Mouse (Mus musculus) embryonic facial prominence, embryonic 12.5 days (tissue): Measurements from ENCODE around the gene Tek. TPM values are rescaled to one million over a fixed set of nuclear protein-coding genes. Genes with fewer than 3 reads are reported as not detected.
A peak's percentile ranks its signal among the peaks of the same experiment; 100 is the strongest.

Experiments
- ATAC-seq: fragments of 200-750 bp; cut with Nextera tagmentation; 2 replicates; pipeline ENCODE4 v1.8.0; 2017; ENCODE audit not compliant: insufficient number of reproducible peaks, insufficient read depth, low FRiP score, low TSS enrichment
- H3K27ac ChIP-seq: fragments of 300-500 bp; sonication (generic); 2 replicates; pipeline ENCODE4 v1.5.1; 2016; ENCODE audit warnings: mild to moderate bottlenecking
- H3K27me3 ChIP-seq: fragments of 300-500 bp; sonication (generic); 2 replicates; pipeline ENCODE4 v1.6.1; 2016; ENCODE audit warnings: mild to moderate bottlenecking, moderate library complexity
- H3K36me3 ChIP-seq: fragments of 300-500 bp; sonication (generic); 2 replicates; pipeline ENCODE4 v1.6.1; 2016; ENCODE audit warnings: mild to moderate bottlenecking
- H3K4me1 ChIP-seq: fragments of 300-500 bp; sonication (generic); 2 replicates; pipeline ENCODE4 v1.6.1; 2016
- H3K4me2 ChIP-seq: fragments of 300-500 bp; sonication (generic); replicated peaks from 2 replicates; pipeline ENCODE4 v1.6.1; 2016; ENCODE audit warnings: mild to moderate bottlenecking, moderate library complexity
- H3K4me3 ChIP-seq: fragments of 300-500 bp; sonication (generic); 2 replicates; pipeline ENCODE4 v1.5.1; 2016; ENCODE audit warnings: mild to moderate bottlenecking
- H3K9ac ChIP-seq: fragments of 300-500 bp; sonication (generic); 2 replicates; pipeline ENCODE4 v1.6.1; 2016; ENCODE audit warnings: mild to moderate bottlenecking, moderate library complexity
- H3K9me3 ChIP-seq: fragments of 300-500 bp; sonication (generic); 2 replicates; pipeline ENCODE4 v1.6.1; 2016; ENCODE audit warnings: mild to moderate bottlenecking, moderate library complexity
- WGBS: fragments of 180-500 bp; shearing (Covaris S2); methylation state at CpG from one replicate; pipeline ENCODE4 v1.1.7; 2016; 5-methylcytosine and 5-hydroxymethylcytosine counted together
- polyA plus RNA-seq: library from polyadenylated mRNA; unstranded; fragments of >200 nt; fragmentation: Nextera tagmentation; extraction: Ambion mirVana; gene quantifications from 2 replicates; pipeline ENCODE4 v1.2.1, GENCODE M21; 2016

Gene Tek
- polyA plus RNA-seq, 1 experiment from 2014 or later: 10.8 TPM

- peaks cover 6% of the 10 kb centered on the region for H3K4me1 ChIP-seq
- no peak for ATAC-seq
- no peaks in the 10 kb centered on the region for H3K9me3 ChIP-seq
- H3K27ac ChIP-seq: no peak overlapping the region
- H3K27me3 ChIP-seq: no peaks in the 10 kb centered on the region
- H3K36me3 ChIP-seq: no peaks in the 10 kb centered on the region
- 77% methylated on average over 1 of the region's 1 CpGs for WGBS
- no peak overlapping the region for H3K9ac ChIP-seq
- H3K4me2 ChIP-seq: no peak overlapping the region
- no peak overlapping the region for H3K4me3 ChIP-seq
These were observed 2.7 kb downstream of the Tek start for GRCm38 (mm10) chr4:94741824-94742223.

- Histone ChIP-seq H3K9ac (no peak overlapping the region), H3K36me3 (no peaks in the 10 kb centered on the region), H3K9me3 (no peaks in the 10 kb centered on the region), H3K4me2 (no peak overlapping the region), H3K27ac (no peak overlapping the region), H3K4me3 (no peak overlapping the region), H3K4me1 (no peaks in the 10 kb centered on the region), H3K27me3 (no peaks in the 10 kb centered on the region)
- no peak for ATAC-seq
- WGBS: 67% methylated on average over 3 of the region's 3 CpGs
These were observed 6.7 kb downstream of the Tek start for GRCm38 (mm10) chr4:94745749-94746148.

GRCm38 (mm10) chr4:94746387-94746811 lies 7.3 kb downstream of the Tek start:
- Histone ChIP-seq H3K27me3 (no peaks in the 10 kb centered on the region), H3K9me3 (no peaks in the 10 kb centered on the region), H3K4me1 (no peaks in the 10 kb centered on the region), H3K27ac (no peak overlapping the region), H3K4me2 (no peak overlapping the region), H3K4me3 (no peak overlapping the region), H3K36me3 (no peaks in the 10 kb centered on the region), H3K9ac (no peak overlapping the region)
- WGBS: 52% methylated on average over 7 of the region's 7 CpGs
- no peak for ATAC-seq

GRCm38 (mm10) chr4:94747338-94747737 lies 8.2 kb downstream of the Tek start:
- ATAC-seq: no peak
- Histone ChIP-seq H3K4me1 (no peaks in the 10 kb centered on the region), H3K9ac (no peak overlapping the region), H3K36me3 (no peaks in the 10 kb centered on the region), H3K27me3 (no peaks in the 10 kb centered on the region), H3K9me3 (no peaks in the 10 kb centered on the region), H3K27ac (no peak overlapping the region), H3K4me2 (no peak overlapping the region), H3K4me3 (no peak overlapping the region)
- WGBS: 86% methylated on average over 3 of the region's 3 CpGs

- H3K4me3 ChIP-seq: no peak overlapping the region
- H3K27me3 ChIP-seq: no peaks in the 10 kb centered on the region
- no peaks in the 10 kb centered on the region for H3K9me3 ChIP-seq
- no peak overlapping the region for H3K27ac ChIP-seq
- no peak overlapping the region for H3K4me2 ChIP-seq
- no peaks in the 10 kb centered on the region for H3K4me1 ChIP-seq
- peak; percentile 71 for ATAC-seq
- H3K9ac ChIP-seq: no peak overlapping the region
- no peaks in the 10 kb centered on the region for H3K36me3 ChIP-seq
- WGBS: 40% methylated on average over 9 of the region's 9 CpGs
These were observed 13.4 kb downstream of the Tek start for GRCm38 (mm10) chr4:94752512-94752911.

GRCm38 (mm10) chr4:94765217-94765616 lies 26.1 kb downstream of the Tek start:
- H3K4me1 ChIP-seq: no peaks in the 10 kb centered on the region
- ATAC-seq: no peak
- H3K27ac ChIP-seq: no peak overlapping the region

GRCm38 (mm10) chr4:94766176-94766575 lies 27.1 kb downstream of the Tek start:
- Histone ChIP-seq H3K9me3 (no peaks in the 10 kb centered on the region), H3K27ac (no peak overlapping the region), H3K4me3 (no peak overlapping the region), H3K4me1 (no peaks in the 10 kb centered on the region), H3K9ac (no peak overlapping the region), H3K27me3 (no peaks in the 10 kb centered on the region), H3K4me2 (no peak overlapping the region), H3K36me3 (no peaks in the 10 kb centered on the region)
- ATAC-seq: no peak
- WGBS: 81% methylated on average over 7 of the region's 7 CpGs

More at GRCm38 (mm10) chr4:94765217-94765616, 26.1 kb downstream of the Tek start:
- H3K36me3 ChIP-seq: no peaks in the 10 kb centered on the region
- no peak overlapping the region for H3K9ac ChIP-seq
- H3K4me3 ChIP-seq: no peak overlapping the region
- no peaks in the 10 kb centered on the region for H3K9me3 ChIP-seq
- no peak overlapping the region for H3K4me2 ChIP-seq
- no peaks in the 10 kb centered on the region for H3K27me3 ChIP-seq

- ATAC-seq: no peak
These were observed 29.5 kb downstream of the Tek start for GRCm38 (mm10) chr4:94768624-94769023.

GRCm38 (mm10) chr4:94781043-94781442 lies 42.0 kb downstream of the Tek start:
- WGBS: 92% methylated on average over 5 of the region's 5 CpGs
- Histone ChIP-seq H3K9me3 (no peaks in the 10 kb centered on the region), H3K9ac (no peak overlapping the region), H3K27ac (no peak overlapping the region), H3K36me3 (no peaks in the 10 kb centered on the region), H3K4me2 (no peak overlapping the region), H3K27me3 (no peaks in the 10 kb centered on the region), H3K4me1 (no peaks in the 10 kb centered on the region), H3K4me3 (no peak overlapping the region)
- ATAC-seq: no peak

More at GRCm38 (mm10) chr4:94768624-94769023, 29.5 kb downstream of the Tek start:
- Histone ChIP-seq H3K27me3 (no peaks in the 10 kb centered on the region), H3K36me3 (no peaks in the 10 kb centered on the region), H3K4me2 (no peak overlapping the region), H3K4me1 (no peaks in the 10 kb centered on the region), H3K9me3 (no peaks in the 10 kb centered on the region), H3K27ac (no peak overlapping the region), H3K9ac (no peak overlapping the region), H3K4me3 (no peak overlapping the region)
- 86% methylated on average over 3 of the region's 3 CpGs for WGBS

GRCm38 (mm10) chr4:94785921-94786320 lies 46.8 kb downstream of the Tek start:
- ATAC-seq: no peak

GRCm38 (mm10) chr4:94803187-94803586 lies 64.1 kb downstream of the Tek start:
- no peaks in the 10 kb centered on the region for H3K36me3 ChIP-seq
- H3K27me3 ChIP-seq: no peaks in the 10 kb centered on the region
- no peaks in the 10 kb centered on the region for H3K4me1 ChIP-seq
- H3K27ac ChIP-seq: no peak overlapping the region
- no peak overlapping the region for H3K9ac ChIP-seq
- H3K9me3 ChIP-seq: no peaks in the 10 kb centered on the region
- 70% methylated on average over 1 of the region's 1 CpGs for WGBS
- ATAC-seq: no peak
- no peak overlapping the region for H3K4me3 ChIP-seq
- H3K4me2 ChIP-seq: no peak overlapping the region

More at GRCm38 (mm10) chr4:94785921-94786320, 46.8 kb downstream of the Tek start:
- H3K9me3 ChIP-seq: no peaks in the 10 kb centered on the region
- H3K4me2 ChIP-seq: no peak overlapping the region
- 94% methylated on average over 2 of the region's 2 CpGs for WGBS
- H3K36me3 ChIP-seq: no peaks in the 10 kb centered on the region
- H3K4me3 ChIP-seq: no peak overlapping the region
- no peak overlapping the region for H3K9ac ChIP-seq
- H3K27ac ChIP-seq: no peak overlapping the region
- H3K27me3 ChIP-seq: no peaks in the 10 kb centered on the region
- no peaks in the 10 kb centered on the region for H3K4me1 ChIP-seq

GRCm38 (mm10) chr4:94810616-94811015 lies 71.5 kb downstream of the Tek start:
- ATAC-seq: no peak
- WGBS: 63% methylated on average over 1 of the region's 1 CpGs

GRCm38 (mm10) chr4:94826891-94827290 lies 87.8 kb downstream of the Tek start:
- H3K27ac ChIP-seq: no peak overlapping the region
- no peaks in the 10 kb centered on the region for H3K4me1 ChIP-seq
- no peaks in the 10 kb centered on the region for H3K36me3 ChIP-seq
- no peak overlapping the region for H3K9ac ChIP-seq
- WGBS: 61% methylated on average over 1 of the region's 1 CpGs
- no peak overlapping the region for H3K4me3 ChIP-seq
- no peaks in the 10 kb centered on the region for H3K27me3 ChIP-seq
- H3K4me2 ChIP-seq: no peak overlapping the region
- no peak for ATAC-seq
- peaks cover 7% of the 10 kb centered on the region; the same call in 1 of the 2 replicates for H3K9me3 ChIP-seq

More at GRCm38 (mm10) chr4:94810616-94811015, 71.5 kb downstream of the Tek start:
- no peak overlapping the region for H3K9ac ChIP-seq
- no peaks in the 10 kb centered on the region for H3K27me3 ChIP-seq
- no peaks in the 10 kb centered on the region for H3K4me1 ChIP-seq
- H3K9me3 ChIP-seq: no peaks in the 10 kb centered on the region
- no peak overlapping the region for H3K4me2 ChIP-seq
- no peak overlapping the region for H3K4me3 ChIP-seq
- H3K27ac ChIP-seq: no peak overlapping the region
- H3K36me3 ChIP-seq: no peaks in the 10 kb centered on the region
